Mouse (Mus musculus) urinary bladder, postnatal 36 days (tissue): Measurements from ENCODE around the gene Crip3.

Source experiments
- DNase-seq, 2 experiments: peaks; one replicate each; pipeline ENCODE4 v3.0.0; 2022; ENCODE audit warnings: low spot score in 2 of 2, mixed read lengths in 1 of 2

Gene Crip3

DNA sequence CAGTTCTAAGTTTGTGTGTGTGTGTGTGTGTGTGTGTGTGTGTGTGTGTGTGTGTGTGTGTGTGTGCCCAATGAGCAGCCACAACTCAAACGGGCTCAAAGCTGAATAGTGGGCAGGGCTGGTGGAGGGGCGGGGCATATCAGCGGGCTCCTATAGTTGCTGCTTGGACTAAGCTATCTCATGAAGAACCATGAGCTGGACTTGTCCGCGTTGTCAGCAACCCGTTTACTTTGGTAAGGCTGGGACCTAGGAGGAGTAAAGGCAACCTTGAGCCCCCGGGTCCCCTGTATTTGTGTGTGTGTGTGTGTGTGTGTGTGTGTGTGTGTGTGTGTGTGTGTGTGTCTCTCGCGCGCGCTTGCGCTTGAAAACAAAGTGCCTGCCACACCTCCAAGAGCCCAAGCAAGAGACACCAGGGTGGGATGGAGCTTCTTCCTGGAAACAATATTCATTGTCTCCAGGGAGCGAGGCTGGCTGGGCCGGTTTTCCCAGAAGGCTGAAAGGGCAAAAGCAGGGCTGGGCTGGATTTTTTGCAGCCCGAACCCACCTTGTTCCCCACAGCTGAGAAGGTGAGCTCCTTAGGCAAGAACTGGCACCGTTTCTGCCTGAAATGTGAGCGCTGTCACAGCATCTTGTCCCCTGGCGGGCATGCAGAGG is at the start of gene Crip3:
Gene Crip3, plus strand, starts transcription at position 166 of the 654 bp plus-strand sequence.
- DNase-seq: no peak

DNA sequence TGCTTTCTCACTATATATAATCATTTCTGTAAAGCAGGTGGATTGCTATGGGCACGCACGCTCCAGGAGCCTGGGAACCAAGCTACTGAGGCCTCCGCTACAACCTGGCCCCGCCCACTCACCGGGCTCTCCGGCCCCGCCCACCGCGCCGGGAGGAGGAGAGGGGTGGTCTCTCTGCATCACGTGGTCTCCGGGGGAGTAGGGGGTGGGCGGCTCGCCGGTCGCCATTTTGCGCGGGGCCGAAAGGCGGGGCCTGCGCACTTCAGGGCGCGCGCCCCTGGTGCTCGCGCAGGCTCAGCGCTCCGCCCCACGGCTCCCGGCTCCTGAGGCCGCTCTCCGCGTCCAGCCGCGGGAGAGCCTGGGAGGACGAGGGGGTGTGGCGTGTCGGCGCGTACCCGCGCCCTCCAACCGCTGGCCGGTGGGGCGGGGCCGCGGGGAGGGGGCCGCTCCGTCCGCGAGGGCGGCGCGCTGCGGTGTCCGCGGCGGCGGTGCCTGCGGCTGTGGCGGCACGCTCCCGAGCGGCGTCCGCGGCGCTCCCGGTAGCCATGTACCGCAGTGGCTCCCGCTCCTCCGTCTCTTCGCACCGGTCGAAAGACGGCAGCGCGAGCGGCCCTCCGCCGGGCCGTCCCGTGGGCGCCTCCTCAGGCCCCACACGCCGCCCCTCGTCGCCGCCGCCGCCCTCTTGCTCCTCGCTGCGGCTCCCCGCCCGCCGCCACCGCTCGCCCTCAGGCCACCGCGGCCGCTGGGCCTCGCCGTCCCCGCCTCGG is 45.2 kb upstream of the Crip3 start, which contains the start of gene Zfp318:
Gene Zfp318, plus strand, starts transcription at position 438 of the 767 bp plus-strand sequence.
- DNase-seq: peak; percentile 97

DNA sequence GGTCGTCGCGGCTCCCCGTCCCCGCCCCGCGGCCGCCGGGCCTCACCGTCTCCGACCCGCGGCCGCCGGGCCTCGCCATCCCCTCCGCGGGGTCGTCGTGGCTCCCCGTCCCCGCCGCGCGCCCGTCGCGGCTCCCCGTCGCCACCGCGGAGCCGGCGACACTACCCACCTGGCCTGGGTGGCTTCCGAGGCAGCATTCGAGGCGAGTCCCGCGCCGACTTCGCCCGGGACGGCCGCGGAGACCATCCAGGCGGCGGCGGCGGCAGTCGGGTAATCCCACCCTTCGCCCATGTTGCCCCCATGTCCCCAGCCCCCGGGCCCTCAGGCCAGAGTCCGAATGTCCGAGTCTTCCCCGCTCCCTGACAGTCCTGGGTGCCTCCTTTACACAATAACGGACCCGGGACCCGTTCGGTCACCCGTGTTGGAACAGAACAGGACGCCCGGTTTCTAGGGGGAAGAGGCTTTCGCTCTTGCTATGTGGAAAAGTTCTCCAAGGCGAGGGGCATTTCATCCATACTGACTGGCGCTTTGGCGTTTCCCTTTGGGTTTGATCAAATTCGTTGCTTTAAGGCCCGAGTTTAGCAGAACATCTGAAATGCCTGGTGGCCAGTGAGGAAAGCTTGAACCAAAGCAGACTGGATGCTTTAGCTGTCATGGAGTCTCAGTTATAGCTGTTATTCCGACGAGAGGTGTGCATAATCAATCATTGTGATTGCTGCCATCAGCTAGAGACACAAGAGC is 44.5 kb upstream of the Crip3 start:
- DNase-seq: peak; percentile 23 to 30

DNA sequence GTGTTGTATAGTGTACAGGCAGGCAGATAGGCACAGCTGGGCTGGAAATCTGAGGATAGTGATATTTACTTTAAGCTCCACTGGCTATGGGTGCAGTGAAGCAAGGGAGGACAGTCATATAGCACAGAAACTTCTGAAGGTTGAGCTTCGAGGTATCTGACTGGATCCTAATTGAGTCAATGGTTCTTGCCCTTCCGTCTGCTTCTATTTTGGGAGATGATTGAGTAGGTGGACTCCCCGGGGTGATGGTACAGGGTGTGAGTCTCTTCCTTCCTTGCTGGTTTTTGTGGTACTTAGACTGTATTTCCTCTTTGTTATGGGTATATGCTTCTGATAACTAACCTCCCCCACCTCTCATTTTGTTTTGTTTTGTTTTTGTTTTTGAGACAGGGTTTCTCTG is 40.5 kb upstream of the Crip3 start:
- no peak for DNase-seq

DNA sequence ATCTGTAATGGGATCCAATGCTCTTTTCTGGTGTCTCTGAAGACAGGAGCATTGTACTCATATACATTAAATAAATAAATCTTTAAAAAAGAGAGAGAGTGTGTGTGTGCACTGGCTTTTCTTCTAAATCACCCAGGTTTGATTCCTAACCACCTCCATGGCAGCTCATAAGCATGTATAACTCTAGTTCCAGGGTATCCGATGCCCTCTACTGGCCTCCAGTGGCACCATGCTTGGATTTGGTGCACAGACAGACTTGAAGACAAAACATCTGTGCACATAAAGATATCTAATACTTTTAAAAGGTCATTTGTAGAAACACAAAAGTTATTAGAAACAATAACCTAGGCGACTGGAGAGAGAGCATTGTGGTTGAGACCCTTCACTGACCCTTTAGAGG is 35.7 kb upstream of the Crip3 start:
- peak; percentile 17 to 27 for DNase-seq

DNA sequence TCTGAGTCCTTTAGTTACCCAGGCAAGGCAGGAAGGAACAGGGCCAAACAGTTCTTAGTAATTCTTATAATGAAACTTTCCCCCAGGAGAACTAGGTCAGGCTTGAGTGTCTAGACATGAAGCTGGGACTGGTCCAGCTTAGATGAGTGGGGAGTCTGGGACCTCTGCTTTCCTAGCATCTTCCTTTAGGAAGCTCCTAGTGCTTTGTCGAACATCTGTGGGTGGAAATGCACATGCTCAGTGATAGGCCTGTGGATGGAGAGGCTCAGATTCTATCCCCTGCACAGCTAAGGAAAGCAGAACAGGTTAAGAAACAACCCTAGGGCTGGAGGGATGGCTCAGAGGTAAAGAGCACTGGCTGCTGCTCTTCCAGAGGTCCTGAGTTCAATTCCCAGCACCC is 34.1 kb upstream of the Crip3 start:
- no peak for DNase-seq

DNA sequence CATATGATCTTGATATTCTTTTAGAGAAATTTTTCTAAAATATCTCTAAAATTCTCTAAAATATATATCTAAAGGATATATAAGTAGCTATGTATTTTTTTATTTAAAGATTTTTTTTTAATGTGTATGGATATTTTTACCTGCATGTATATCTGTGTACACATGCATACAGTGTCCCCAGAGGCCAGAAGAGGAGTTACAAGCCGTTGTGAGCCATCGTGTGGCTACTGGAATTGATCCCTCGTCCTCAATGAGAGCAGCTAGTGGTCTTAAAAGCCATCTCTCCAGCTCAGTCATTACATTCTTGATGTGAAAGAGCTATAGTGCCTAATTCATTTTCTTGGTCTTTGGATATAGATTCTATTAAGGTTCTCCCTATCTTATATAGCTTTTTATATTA is 20.2 kb upstream of the Crip3 start:
- DNase-seq: no peak

DNA sequence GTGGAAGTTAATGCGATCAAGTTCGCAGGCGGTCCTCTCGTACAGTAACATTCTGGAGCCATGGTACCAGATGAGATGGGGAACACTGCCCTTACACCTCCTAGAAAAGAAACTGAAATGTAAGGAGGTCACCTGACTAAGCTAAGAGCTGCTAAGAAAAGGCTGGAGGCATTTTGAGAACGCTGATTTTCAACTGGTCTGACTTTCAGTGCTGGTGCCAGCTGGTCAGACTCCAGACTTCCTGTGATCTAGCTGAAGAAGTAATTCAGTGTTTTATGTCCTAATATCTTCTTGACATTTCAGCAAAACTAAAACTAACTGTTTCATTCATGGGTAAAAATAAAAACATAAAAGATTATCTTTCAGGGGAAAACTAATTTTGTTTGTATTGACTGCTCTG is 10.1 kb upstream of the Crip3 start:
- peak in 1 of 2 experiments; percentile 36 for DNase-seq

DNA sequence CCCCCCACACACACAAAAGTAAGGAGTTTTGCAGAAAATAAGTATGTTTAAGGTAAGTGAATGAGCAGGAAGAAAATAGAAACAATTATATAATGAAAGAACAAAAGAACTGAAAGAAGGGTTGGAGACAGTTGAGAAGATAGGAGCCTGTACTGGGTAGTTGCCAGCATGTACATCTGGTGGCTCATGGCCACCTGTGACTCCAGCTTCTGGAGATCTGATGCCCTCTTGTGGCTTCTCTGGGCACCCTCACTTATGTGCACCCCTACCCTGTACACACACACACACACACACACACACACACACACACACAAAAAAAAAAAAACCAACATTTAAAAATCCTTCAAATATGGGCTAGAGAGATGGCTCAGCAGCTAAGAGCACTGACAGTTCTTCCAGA is 9.0 kb upstream of the Crip3 start:
- DNase-seq: no peak

DNA sequence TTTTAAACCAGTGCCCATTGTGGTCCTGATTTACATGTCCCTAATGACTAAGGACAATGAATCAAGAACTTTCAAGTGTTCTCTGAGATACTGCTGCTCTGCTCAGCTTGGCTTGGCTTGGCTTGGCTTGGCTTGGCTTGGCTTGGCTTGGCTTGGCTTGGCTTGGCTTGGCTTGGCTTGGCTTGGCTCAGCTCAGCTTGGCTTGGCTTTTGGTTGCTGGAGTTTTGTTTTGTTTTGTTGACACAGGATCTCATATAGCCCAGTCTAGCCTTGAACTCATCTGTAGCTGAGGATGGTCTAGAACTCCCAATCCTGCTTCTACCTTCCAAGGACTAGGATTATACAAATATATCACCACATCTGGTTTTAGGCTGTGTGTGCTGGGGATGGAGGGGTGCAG is 2.2 kb upstream of the Crip3 start:
- DNase-seq: no peak

DNA sequence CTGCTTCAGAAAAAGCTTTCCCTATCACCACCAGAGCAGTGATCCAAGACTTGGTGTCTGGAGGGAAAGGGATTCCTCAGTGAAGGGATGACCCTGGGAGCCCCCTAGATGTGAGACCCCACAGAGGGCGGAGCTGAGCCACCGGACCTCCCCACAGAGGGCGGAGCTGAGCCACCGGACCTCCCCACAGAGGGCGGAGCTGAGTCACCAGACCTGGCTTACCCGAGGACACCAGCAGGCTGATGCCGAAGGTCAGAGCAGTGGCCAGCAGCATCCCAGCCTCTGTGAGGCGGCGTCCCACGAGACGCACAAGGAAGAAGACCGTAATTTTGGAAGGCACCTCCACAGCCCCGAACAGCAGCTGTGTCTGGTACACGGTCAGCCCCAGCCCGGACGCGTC is 4.9 kb downstream of the Crip3 start:
- DNase-seq: no peak

DNA sequence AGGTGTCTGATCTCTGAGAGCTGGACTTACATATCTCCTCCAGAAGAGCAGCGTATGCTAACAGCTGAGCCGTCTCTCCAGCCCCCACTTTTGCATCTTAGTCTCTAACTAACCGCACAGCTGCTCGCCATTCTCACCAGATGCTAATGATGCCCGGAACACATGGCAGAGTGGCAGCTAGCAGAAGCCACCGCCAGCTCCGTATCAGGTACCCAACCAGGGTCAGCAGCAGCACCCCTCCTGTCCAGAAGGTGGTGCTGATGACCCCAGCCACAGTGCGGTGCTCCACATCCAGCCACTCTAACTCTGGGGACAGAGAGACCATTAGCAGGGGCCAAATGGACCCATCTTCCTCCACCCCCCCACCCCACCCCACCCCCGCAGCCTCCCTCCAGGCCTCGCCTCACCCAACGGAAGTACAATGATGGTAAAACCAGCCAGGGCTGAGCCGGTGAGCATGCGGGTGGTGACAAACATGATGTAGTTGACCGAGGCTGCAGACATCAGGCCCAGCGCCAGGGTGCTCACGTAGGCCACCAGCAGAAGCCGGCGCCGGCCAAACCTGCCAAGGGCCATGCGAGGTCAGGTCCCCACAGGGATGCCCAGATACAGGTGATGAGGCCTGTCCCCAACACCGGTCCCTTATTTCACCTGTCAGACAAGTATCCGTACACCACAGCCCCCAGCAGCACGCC is 8.1 kb downstream of the Crip3 start:
- DNase-seq: no peak

DNA sequence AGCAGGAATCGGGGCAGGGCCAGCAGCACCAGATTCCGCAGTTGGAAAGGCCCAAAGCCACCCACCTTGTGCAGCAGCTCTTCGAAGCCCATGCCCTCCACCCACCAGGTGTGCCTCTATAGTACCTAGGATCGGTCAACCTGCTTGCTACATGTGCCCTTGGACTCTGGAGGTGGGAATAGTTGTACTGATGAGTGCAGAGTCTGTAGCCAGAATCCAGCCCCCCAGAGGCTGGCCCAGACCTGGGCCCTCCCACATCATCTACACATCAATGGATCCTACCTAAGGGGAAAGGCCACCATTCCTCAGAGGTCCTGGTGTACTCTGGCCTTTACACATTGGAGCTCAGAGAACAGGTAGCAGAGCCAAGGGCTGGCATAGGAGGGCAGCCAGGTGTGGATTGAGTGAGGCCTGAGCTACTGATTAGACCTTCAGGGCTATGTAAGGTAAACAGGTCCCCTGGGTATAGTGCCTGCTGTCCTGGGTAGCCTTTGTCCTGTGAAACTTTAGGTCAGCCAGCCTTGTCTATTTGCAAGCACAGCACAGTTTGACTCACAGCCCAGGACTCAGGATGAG is 9.7 kb downstream of the Crip3 start, which contains the start of gene Slc22a7:
Gene Slc22a7, minus strand, starts transcription at position 160 of the 576 bp plus-strand sequence.
- no peak for DNase-seq

DNA sequence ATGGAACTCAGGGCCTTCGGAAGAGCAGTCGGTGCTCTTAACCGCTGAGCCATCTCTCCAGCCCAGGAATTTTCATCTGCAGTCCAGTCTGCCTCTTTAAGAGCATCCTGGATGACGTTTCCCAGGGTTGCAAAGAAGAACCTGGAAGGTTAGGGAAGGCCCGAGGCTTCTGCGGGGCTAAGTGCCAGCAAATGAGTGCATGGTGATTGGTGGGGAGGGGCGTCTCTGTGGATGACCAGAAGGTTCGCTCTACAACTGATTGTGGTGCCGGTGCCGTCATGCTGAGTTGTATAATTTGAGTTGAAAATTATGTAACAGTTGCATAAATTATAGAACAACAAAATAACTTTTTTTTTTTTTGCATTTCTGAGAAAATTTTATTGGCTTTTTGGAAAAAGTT is 10.4 kb downstream of the Crip3 start:
- DNase-seq: no peak

DNA sequence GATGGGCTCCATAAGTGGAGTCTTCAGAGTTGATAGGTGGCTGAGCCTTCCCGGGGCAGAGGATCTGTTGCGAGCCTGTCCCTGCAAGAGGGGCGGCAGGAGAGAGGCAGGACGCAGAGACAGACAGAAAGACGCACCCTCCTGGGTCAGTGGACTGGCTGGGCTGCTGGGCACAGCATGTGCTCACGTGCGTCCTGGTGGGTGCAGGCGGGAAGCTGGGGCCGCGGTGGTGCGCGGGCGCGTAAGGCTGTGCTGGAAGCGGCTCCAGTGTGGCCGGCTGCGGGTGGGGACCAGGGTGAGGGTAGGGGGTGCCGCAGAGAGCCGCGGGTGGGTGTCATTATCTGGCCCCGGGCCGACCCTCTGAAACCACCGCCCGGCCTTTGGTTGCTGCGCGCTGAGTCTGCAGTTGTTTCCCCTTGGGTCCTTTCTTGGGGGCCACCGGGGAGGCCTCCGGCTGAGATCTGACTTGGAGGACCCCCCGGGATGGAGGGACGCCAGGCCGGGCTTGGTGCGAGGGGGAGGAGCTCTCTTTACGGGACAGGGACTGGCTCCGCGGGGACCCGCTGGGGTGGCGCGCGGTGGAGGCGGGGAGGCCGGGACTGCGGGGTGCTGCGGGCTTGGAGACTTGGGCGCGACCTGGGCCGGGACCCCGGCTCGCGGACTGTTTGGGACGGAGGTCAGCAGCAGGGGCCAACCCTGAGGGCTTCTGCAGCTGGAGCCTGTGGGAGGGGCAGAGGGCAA is 16.3 kb downstream of the Crip3 start:
- no peak for DNase-seq

DNA sequence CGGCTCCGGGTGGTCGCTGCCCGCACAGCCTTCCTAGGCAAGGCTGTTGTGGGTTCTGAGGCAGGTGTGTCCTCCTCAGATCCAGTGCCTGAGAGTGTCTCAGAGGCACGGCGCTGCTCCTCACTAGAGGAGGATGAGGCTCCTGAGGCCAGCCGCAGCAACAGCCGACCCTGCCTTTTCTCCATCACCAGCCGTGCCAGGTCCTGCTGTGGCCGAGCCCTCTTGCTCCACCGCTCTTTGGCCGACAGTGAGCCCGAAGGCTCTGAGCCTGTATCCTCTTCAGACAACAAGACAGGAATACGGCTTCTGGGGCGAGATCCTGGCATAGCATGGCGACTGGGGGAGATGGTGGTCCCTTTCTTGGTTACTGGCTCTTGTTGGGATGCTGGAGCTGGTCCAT is 17.5 kb downstream of the Crip3 start:
- DNase-seq: no peak

DNA sequence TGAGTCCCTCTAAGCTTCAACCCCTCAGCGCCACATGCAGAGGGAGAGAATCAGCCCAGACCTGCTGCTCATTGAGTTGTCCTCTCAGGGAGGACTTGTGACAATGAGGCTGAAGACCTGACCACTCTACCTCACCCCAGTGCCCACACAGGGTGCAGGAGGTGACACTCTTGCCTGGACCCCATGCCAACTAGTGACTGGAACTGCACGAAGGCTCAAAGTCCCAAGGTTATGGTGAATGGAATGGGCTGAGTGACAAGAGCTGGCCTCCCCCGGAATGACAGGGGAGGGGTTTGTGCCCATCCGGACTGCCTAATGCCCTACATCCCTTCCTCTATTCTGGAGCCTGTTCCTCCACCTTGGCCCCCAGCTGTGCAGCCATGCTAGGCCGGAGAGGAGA is 24.0 kb downstream of the Crip3 start:
- no peak for DNase-seq

DNA sequence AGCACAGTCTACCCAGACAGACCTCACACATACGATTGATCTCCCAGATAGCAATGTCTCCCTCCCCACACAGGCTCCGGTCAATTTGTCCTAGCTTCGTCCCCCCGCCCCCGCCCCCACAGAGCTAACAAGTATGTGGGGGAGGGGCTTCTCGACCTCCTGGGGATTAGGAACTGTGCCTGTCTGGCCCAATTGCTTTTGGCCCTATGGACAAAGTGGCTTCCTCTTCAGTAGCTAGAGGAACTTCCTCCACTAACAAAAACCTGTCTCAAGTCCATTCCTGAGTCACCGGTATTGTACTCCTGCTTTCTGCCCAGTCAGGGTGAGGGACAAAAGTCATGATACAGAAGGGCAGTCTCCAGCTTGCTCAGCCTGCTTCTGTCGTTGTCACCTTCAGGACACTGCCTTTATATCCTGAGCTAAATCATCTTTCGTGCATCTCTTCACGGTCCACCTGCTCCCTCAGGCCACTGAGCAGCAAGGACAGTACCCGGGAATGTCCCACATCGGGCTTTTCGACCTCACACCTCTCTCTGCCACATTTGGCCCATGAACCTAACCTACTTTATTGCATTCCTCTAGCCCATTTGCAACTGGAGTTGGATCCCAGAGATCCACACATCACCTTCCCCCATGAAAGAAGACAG is 24.7 kb downstream of the Crip3 start:
- no peak for DNase-seq

DNA sequence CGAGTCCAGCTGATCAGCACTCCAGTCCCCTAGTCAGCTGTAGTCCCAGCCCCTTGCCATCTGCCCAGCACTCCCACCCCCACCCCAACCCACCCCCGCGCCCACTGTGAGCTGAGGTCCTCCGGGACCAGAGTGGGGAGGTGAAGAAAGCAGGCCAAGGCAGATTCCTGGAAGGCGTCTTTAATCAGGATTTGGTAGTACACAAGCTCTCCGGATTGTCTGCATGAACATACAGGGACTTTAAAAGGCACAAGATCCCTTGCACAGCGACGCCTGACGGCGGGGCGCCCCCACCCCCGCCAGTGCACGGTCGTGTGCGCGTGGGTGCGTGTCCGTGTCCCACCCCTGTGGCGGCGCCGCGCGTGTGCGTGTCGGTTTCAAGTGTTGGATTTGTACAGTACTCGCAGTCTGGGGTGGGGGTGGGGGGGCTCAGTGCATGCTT is 25.3 kb downstream of the Crip3 start:
- DNase-seq: no peak

DNA sequence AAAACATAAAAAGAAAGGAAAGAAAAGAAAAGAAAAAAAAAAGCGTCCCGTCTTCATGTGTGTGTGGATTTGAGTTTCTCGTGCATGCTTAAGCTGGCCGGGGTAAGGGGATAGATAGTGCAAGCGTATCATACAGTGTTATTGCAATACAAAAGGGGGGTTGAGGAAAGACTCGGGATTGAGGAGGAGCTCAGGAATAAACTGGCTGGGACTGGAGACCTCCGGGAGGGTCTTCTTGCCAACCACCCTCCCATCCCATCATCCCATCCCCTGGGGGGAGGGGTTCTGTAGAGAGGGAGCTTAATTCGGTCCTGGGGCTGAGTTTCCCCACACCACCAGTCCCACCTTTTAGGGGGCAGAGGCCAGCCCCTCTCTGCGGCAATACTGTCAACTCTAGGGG is 25.8 kb downstream of the Crip3 start:
- DNase-seq: no peak
